Mouse (Mus musculus) ES-E14 (cell line): Measurements from ENCODE around the gene Cdhr4. TPM values are rescaled to one million over a fixed set of nuclear protein-coding genes. Genes with fewer than 3 reads are reported as not detected.

Experiments used
- DNase-seq: peaks from one replicate; pipeline ENCODE4 v3.0.0-alpha.2; 2013; ENCODE audit warnings: low read depth, low spot score
- H3K27ac ChIP-seq: 2 replicates; pipeline ENCODE4 v1.5.1; 2012; ENCODE audit warnings: low read depth, mild to moderate bottlenecking, low read length, moderate library complexity, mixed read lengths; ENCODE audit not compliant: poor library complexity, insufficient read depth, severe bottlenecking
- H3K36me3 ChIP-seq: 2 replicates; pipeline ENCODE4 v1.6.1; 2012; ENCODE audit warnings: mild to moderate bottlenecking, low read length, moderate library complexity, mixed read lengths; ENCODE audit not compliant: control insufficient read depth, poor library complexity, insufficient read depth, severe bottlenecking
- H3K4me1 ChIP-seq, 2 experiments: fragments of 150-350 bp in 1 of 2; sonication (generic) in 1 of 2; 2 replicates each; pipeline ENCODE4 v1.6.1; 2012; ENCODE audit warnings: low read length in 2 of 2, mild to moderate bottlenecking in 1 of 2, mixed read lengths in 1 of 2; ENCODE audit not compliant: control insufficient read depth in 2 of 2, insufficient read depth in 2 of 2, poor library complexity in 1 of 2
- H3K4me3 ChIP-seq, 2 experiments: fragments of 150-350 bp in 1 of 2; sonication (generic) in 1 of 2; 2 replicates each; pipeline ENCODE4 v1.5.1; 2012; ENCODE audit warnings: low read length in 2 of 2, low read depth in 1 of 2, mild to moderate bottlenecking in 1 of 2, mixed read lengths in 1 of 2; ENCODE audit not compliant: insufficient read depth in 1 of 2, poor library complexity in 1 of 2, severe bottlenecking in 1 of 2
- H3K9ac ChIP-seq: 2 replicates; pipeline ENCODE4 v1.6.1; 2012; ENCODE audit warnings: low read depth, mild to moderate bottlenecking, low read length, mixed read lengths; ENCODE audit not compliant: poor library complexity, insufficient read depth, severe bottlenecking
- H3K9me3 ChIP-seq: fragments of 150-350 bp; sonication (generic); 2 replicates; pipeline ENCODE4 v1.6.1; 2012; ENCODE audit warnings: low read depth, mild to moderate bottlenecking, low read length; ENCODE audit not compliant: control insufficient read depth, insufficient read depth
- CHD2 ChIP-seq: IDR thresholded peaks from 2 replicates; pipeline ENCODE4 v1.6.1; 2014; ENCODE audit warnings: mild to moderate bottlenecking, low read depth, low read length, inconsistent platforms
- HCFC1 ChIP-seq: IDR thresholded peaks from 2 replicates; pipeline ENCODE4 v1.6.1; 2012; ENCODE audit warnings: low read length, inconsistent platforms, borderline replicate concordance; ENCODE audit not compliant: insufficient read depth
- MAFK ChIP-seq: IDR thresholded peaks from 2 replicates; pipeline ENCODE4 v1.6.1; 2014; ENCODE audit warnings: mild to moderate bottlenecking, low read depth, low read length, inconsistent platforms; ENCODE audit not compliant: insufficient read depth
- ZC3H11A ChIP-seq: IDR thresholded peaks from 2 replicates; pipeline ENCODE4 v1.6.1; 2012; ENCODE audit warnings: low read depth, mild to moderate bottlenecking, inconsistent platforms, low read length, borderline replicate concordance
- ZNF384 ChIP-seq: IDR thresholded peaks from 2 replicates; pipeline ENCODE4 v1.6.1; 2012; ENCODE audit warnings: low read depth, low read length, inconsistent platforms
- in situ Hi-C, 2 experiments: fragments of 600-800 bp; cut with MboI; formaldehyde crosslinking; loops; one replicate each; pipeline ENCODE4 v1.15.1; 2025; ENCODE audit warnings: low sequenced_read_pairs in 2 of 2, inconsistent platforms in 1 of 2; ENCODE audit not compliant: unreplicated experiment in 2 of 2
- total RNA-seq: library from RNA; depleted of rRNA; stranded (reverse); fragments of 300-350 nt; gene quantifications from 2 replicates; pipeline ENCODE4 v1.2.3, GENCODE M21; 2012

Cdhr4 gene
- total RNA-seq, 1 experiment = 1.2 TPM

- H3K4me3 ChIP-seq = no peak overlapping the region
- H3K36me3 ChIP-seq = peaks cover 2% of the 10 kb centered on the region; the same call in 1 of the 2 replicates
- in situ Hi-C loops = no loop called here
- H3K9me3 ChIP-seq = no peaks in the 10 kb centered on the region
- H3K27ac ChIP-seq = no peak overlapping the region
- no peak overlapping the region for H3K9ac ChIP-seq
- H3K4me1 ChIP-seq = no peaks in the 10 kb centered on the region
- no peak for TF ChIP-seq HCFC1
- no peak for TF ChIP-seq ZC3H11A
- DNase-seq = no peak
These were observed 24.8 kb downstream of the Cdhr4 start for GRCm38 (mm10) chr9:108017127-108017526.

GRCm38 (mm10) chr9:108020741-108021140, 28.4 kb downstream of the Cdhr4 start:
- TF ChIP-seq CHD2 = no peak
- no peak for TF ChIP-seq MAFK
- TF ChIP-seq ZNF384 = no peak
- TF ChIP-seq HCFC1 = no peak
- no peak for TF ChIP-seq ZC3H11A
- Histone ChIP-seq H3K4me1 (no peaks in the 10 kb centered on the region), H3K36me3 (peaks cover 5% of the 10 kb centered on the region; the same call in 1 of the 2 replicates), H3K9ac (no peak overlapping the region), H3K4me3 (no peak overlapping the region), H3K27ac (no peak overlapping the region), H3K9me3 (no peaks in the 10 kb centered on the region)
- in situ Hi-C loops = no loop called here
- DNase-seq = no peak

GRCm38 (mm10) chr9:108023216-108023615, 30.9 kb downstream of the Cdhr4 start:
- DNase-seq = no peak
- Histone ChIP-seq H3K36me3 (peaks cover 9% of the 10 kb centered on the region; the same call in 1 of the 2 replicates), H3K9me3 (no peaks in the 10 kb centered on the region), H3K27ac (no peak overlapping the region), H3K4me3 (no peak overlapping the region), H3K4me1 (no peaks in the 10 kb centered on the region), H3K9ac (no peak overlapping the region)
- TF ChIP-seq MAFK = no peak
- in situ Hi-C loops = no loop called here

GRCm38 (mm10) chr9:108026584-108026983, 34.3 kb downstream of the Cdhr4 start:
- in situ Hi-C loops = no loop called here
- Histone ChIP-seq H3K4me1 (peaks cover 0 to 3% of the 10 kb centered on the region in 2 experiments; a peak in 1 of 4 replicates), H3K27ac (no peak overlapping the region), H3K9me3 (no peaks in the 10 kb centered on the region), H3K36me3 (peaks cover 9% of the 10 kb centered on the region; the same call in 1 of the 2 replicates), H3K9ac (no peak overlapping the region), H3K4me3 (no peak overlapping the region)
- no peak for TF ChIP-seq ZC3H11A
- no peak for TF ChIP-seq MAFK
- TF ChIP-seq CHD2 = no peak
- no peak for TF ChIP-seq ZNF384
- no peak for TF ChIP-seq HCFC1
- no peak for DNase-seq

- Histone ChIP-seq H3K27ac (no peak overlapping the region), H3K36me3 (peaks cover 10% of the 10 kb centered on the region; the same call in 1 of the 2 replicates)
- in situ Hi-C loops = no loop called here
These were observed 35.6 kb downstream of the Cdhr4 start for GRCm38 (mm10) chr9:108027867-108028266.

More at GRCm38 (mm10) chr9:108027867-108028266, 35.6 kb downstream of the Cdhr4 start:
- Histone ChIP-seq H3K9ac (no peak overlapping the region), H3K4me1 (peaks cover 4 to 7% of the 10 kb centered on the region in 2 experiments; a peak in 3 of 4 replicates), H3K9me3 (no peaks in the 10 kb centered on the region), H3K4me3 (no peak overlapping the region)
- TF ChIP-seq CHD2 = no peak
- TF ChIP-seq MAFK = no peak
- no peak for TF ChIP-seq ZC3H11A
- TF ChIP-seq HCFC1 = no peak
- no peak for TF ChIP-seq ZNF384
- DNase-seq = no peak
